Mouse (Mus musculus) left cerebral cortex, adult 8-10 months (tissue): Measurements from ENCODE around the gene Hnf1a. TPM values are rescaled to one million over a fixed set of nuclear protein-coding genes. Genes with fewer than 3 reads are reported as not detected.

Experiments used
- total RNA-seq, 4 experiments: library from RNA; stranded (reverse); gene quantifications; 2 replicates each; pipeline ENCODE4 v1.2.4; 2022

The Hnf1a gene
- total RNA-seq, 4 experiments from 2014 or later, result not detected

Other genes with a start within 250 kb of the Hnf1a start
- gene Ankrd13a, start 196.4 kb downstream of the Hnf1a start, total RNA-seq, result 10 to 100 TPM; 39.5 to 52.2 (median 45.9) TPM
- 10 to 100 TPM; 50.4 to 53.8 (median 52.0) TPM for gene Git2, start 195.6 kb downstream of the Hnf1a start, total RNA-seq
- 100 to 1,000 TPM; 142 to 159 (median 153) TPM for gene 1500011B03Rik, start 147.6 kb downstream of the Hnf1a start, total RNA-seq
- not detected for gene 4930519G04Rik, start 117.4 kb downstream of the Hnf1a start, total RNA-seq
- 1 to 10 TPM in 1 of 4 experiments, under 1 TPM in 3; 0.57 to 1.1 (median 0.83) TPM for gene Gm9936, start 112.4 kb downstream of the Hnf1a start, total RNA-seq
- gene Oasl2, start 74.2 kb downstream of the Hnf1a start, total RNA-seq, result 1 to 10 TPM; 2.3 to 6.1 (median 3.9) TPM
- under 1 TPM in 2 of 4 experiments, not detected in 2; 0.35 to 0.68 TPM for gene Oasl1, start 47.9 kb downstream of the Hnf1a start, total RNA-seq
- 100 to 1,000 TPM; 192 to 228 (median 217) TPM for gene 2210016L21Rik, start 28.9 kb downstream of the Hnf1a start, total RNA-seq
- gene Sppl3, start 40.0 kb upstream of the Hnf1a start, total RNA-seq, result 10 to 100 TPM; 83.7 to 90.3 (median 85.0) TPM
- gene Gm10401, start 127.2 kb upstream of the Hnf1a start, total RNA-seq, result not detected
- 1 to 10 TPM; 7.8 to 9.2 (median 8.9) TPM for gene Acads, start 148.3 kb upstream of the Hnf1a start, total RNA-seq
- 10 to 100 TPM; 21.2 to 26.9 (median 24.2) TPM for gene Unc119b, start 163.9 kb upstream of the Hnf1a start, total RNA-seq
- 10 to 100 TPM; 66.1 to 84.8 (median 72.3) TPM for gene Mlec, start 187.1 kb upstream of the Hnf1a start, total RNA-seq
- gene Cabp1, start 223.3 kb upstream of the Hnf1a start, total RNA-seq, result 100 to 1,000 TPM; 228 to 252 (median 243) TPM